19 mouse cellular contexts compared by ENCODE assay signal in the genomic region with DNA sequence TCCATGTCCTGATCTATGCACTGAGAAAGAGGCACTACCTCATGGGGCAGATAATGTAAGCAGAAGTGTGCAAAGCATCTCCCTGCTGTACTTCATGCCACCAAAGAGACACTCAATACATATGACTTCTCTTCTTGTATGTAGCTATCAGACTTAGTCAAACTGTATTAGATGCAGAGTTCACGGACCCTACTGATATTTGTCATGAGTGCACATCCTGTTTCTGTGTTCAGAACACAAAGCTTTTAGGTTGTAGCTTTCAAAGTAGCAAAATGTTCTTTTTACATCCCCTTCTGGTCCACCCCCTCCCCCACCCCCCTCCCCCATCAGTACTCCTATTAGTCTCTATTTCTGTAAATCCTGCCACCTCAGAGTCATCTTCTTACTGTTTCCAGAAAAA. TPM values are rescaled to one million over a fixed set of nuclear protein-coding genes. Genes with fewer than 3 reads are reported as not detected.
DNase-seq lines count a peak whose midpoint lies in the region; ATAC-seq and TF ChIP-seq lines count a peak whose summit lies in the region.
"Had no signal": no experiment of that assay in that cellular context is flagged by ENCODE, and none has a peak within 500 bp of the region (broad histone marks: within the 10 kb centered on the region; RNA-seq: fewer than 3 reads in every experiment).

No protein-coding gene starts in this region.

- no peaks in the 10 kb centered on the region for H3K9me3 ChIP-seq in CH12.LX (replicated peaks; ENCODE audit: low read length)
- no peaks in the 10 kb centered on the region for H3K9me3 ChIP-seq in forebrain, embryonic 10.5 days
- H3K9me3 ChIP-seq: embryonic facial prominence, embryonic 10.5 days; heart, embryonic 13.5 days; hindbrain, embryonic 15.5 days had no signal

- H3K4me1 ChIP-seq in spleen, adult 2 months (ENCODE audit: control insufficient read depth, insufficient read depth, insufficient read length) = peaks cover 3% of the 10 kb centered on the region; the same call in 1 of the 2 replicates
- peaks cover 6 to 17% of the 10 kb centered on the region in 2 experiments for H3K4me1 ChIP-seq in CH12.LX (ENCODE audit: control insufficient read depth in 1 of 2, insufficient read depth in 2 of 2)
- H3K4me1 ChIP-seq in forebrain, embryonic 10.5 days = no peaks in the 10 kb centered on the region
- H3K4me1 ChIP-seq: heart, embryonic 13.5 days; hindbrain, embryonic 15.5 days had no signal

- TF ChIP-seq RAD21 in CH12.LX (IDR thresholded peaks at IDR 0.05; ENCODE audit: low read depth, low read length) = no peak

- H3K4me2 ChIP-seq in CH12.LX (ENCODE audit: insufficient read depth, low read depth, poor library complexity, severe bottlenecking) = peak overlapping the region; percentile 40; the same call in 1 of the 2 replicates
- H3K4me2 ChIP-seq: heart, embryonic 13.5 days; hindbrain, embryonic 15.5 days had no signal

- TF ChIP-seq CTCF in spleen, adult 2 months (IDR thresholded peaks at IDR 0.05; ENCODE audit: extremely low read depth, insufficient read depth, insufficient read length, insufficient replicate concordance) = no peak
- TF ChIP-seq CTCF in CH12.LX (conservative IDR thresholded peaks at IDR 0.05 in 1 of 2, IDR thresholded peaks at IDR 0.05 in 1 of 2; ENCODE audit: low read depth in 2 of 2, low read length in 2 of 2) = no peak

- peak; percentile 45 for ATAC-seq in inflammation-experienced regulatory T-cells, adult 6 months
- ATAC-seq: forebrain, embryonic 14.5 days; Patski had no signal

- intact Hi-C loops in left cerebral cortex, postnatal 36 days (cut with DNase I) = no loop called here

- dilution Hi-C loops in CH12.LX (cut with MboI; ENCODE audit: extremely low pct_ligation_motif_present, extremely low pct_unique_long_range_greater_than_20kb, low sequenced_read_pairs) = no loop called here

- WGBS in spleen, adult 2 months = 57% methylated on average over 1 of the region's 1 CpGs
- WGBS in forebrain, embryonic 10.5 days = 89% methylated on average over 1 of the region's 1 CpGs

- H3K9ac ChIP-seq in CH12.LX (ENCODE audit: insufficient read depth, low read depth) = no peak overlapping the region
- H3K9ac ChIP-seq: heart, embryonic 13.5 days; hindbrain, embryonic 15.5 days had no signal

- no peak for DNase-seq in spleen, adult 2 months (ENCODE audit: low read depth in 1 of 2, low spot score in 2 of 2)
- DNase-seq in spleen, postnatal 4 days (ENCODE audit: low spot score in 2 of 2) = no peak
- no peak for DNase-seq in CH12.LX (ENCODE audit: extremely low read depth)
- no peak for DNase-seq in forebrain, embryonic 10.5 days (ENCODE audit: extremely low spot score, low spot score)
- no peak for DNase-seq in left cerebral cortex, postnatal 36 days (ENCODE audit: low spot score in 2 of 2)
- DNase-seq in adrenal gland, adult 2 months = no peak
- DNase-seq: adrenal gland, adult 8-10 months; adrenal gland, postnatal 36 days; cerebellum, adult 2 months; cerebellum, postnatal 10 days; gastrocnemius, adult 2 months; gastrocnemius, postnatal 36 days; heart, postnatal 36 days had no signal

- no peak for TF ChIP-seq POLR2A in spleen, adult 2 months (IDR thresholded peaks at IDR 0.05; ENCODE audit: low read depth, low read length)
- no peak for TF ChIP-seq POLR2A in CH12.LX (IDR thresholded peaks at IDR 0.05; ENCODE audit: low read depth, low read length)

- in situ Hi-C loops in CH12.LX (cut with MboI; ENCODE audit: low pct_ligation_motif_present, low pct_unique_long_range_greater_than_20kb, low sequenced_read_pairs) = no loop called here

- no peak for TF ChIP-seq EP300 in CH12.LX (IDR thresholded peaks at IDR 0.05; ENCODE audit: low read length)

- no peak overlapping the region for H3K4me3 ChIP-seq in spleen, adult 2 months (ENCODE audit: extremely low read depth, insufficient read depth, insufficient read length)
- H3K4me3 ChIP-seq in CH12.LX (replicated peaks in 1 of 3; ENCODE audit: low read depth in 2 of 3, low read length in 2 of 3, poor library complexity in 1 of 3) = no peak overlapping the region
- no peak overlapping the region for H3K4me3 ChIP-seq in forebrain, embryonic 10.5 days
- H3K4me3 ChIP-seq: embryonic facial prominence, embryonic 10.5 days; heart, embryonic 13.5 days; hindbrain, embryonic 15.5 days had no signal

- H3K27ac ChIP-seq in spleen, adult 2 months (ENCODE audit: insufficient read depth, low read length) = peak overlapping the region; percentile 22; the same call in 1 of the 2 replicates
- no peak overlapping the region for H3K27ac ChIP-seq in CH12.LX (ENCODE audit: insufficient read depth, low read depth)
- no peak overlapping the region for H3K27ac ChIP-seq in forebrain, embryonic 10.5 days
- H3K27ac ChIP-seq: embryonic facial prominence, embryonic 10.5 days; gastrocnemius, adult 2 months; heart, embryonic 13.5 days; hindbrain, embryonic 15.5 days had no signal

- no peaks in the 10 kb centered on the region for H3K36me3 ChIP-seq in spleen, adult 2 months (ENCODE audit: control insufficient read depth, insufficient read depth, low read length)
- H3K36me3 ChIP-seq in CH12.LX (replicated peaks in 1 of 2; ENCODE audit: control insufficient read depth in 1 of 2, insufficient read depth in 1 of 2, low read length in 1 of 2) = no peaks in the 10 kb centered on the region
- no peaks in the 10 kb centered on the region for H3K36me3 ChIP-seq in forebrain, embryonic 10.5 days (replicated peaks)
- H3K36me3 ChIP-seq: embryonic facial prominence, embryonic 10.5 days; heart, embryonic 13.5 days; hindbrain, embryonic 15.5 days had no signal

- no peaks in the 10 kb centered on the region for H3K27me3 ChIP-seq in spleen, adult 2 months (ENCODE audit: control insufficient read depth, insufficient read depth, low read length)
- no peaks in the 10 kb centered on the region for H3K27me3 ChIP-seq in CH12.LX (replicated peaks)
- H3K27me3 ChIP-seq in forebrain, embryonic 10.5 days (ENCODE audit: poor library complexity, severe bottlenecking) = no peaks in the 10 kb centered on the region
- H3K27me3 ChIP-seq: heart, embryonic 13.5 days; hindbrain, embryonic 15.5 days; Patski had no signal

- no peaks in the 10 kb centered on the region for H3K79me2 ChIP-seq in CH12.LX (replicated peaks; ENCODE audit: control insufficient read depth, extremely low read depth, insufficient read depth, poor library complexity, severe bottlenecking)

TF ChIP-seq in CH12.LX, 34 proteins besides CTCF, POLR2A, EP300 and RAD21:
- TF ChIP-seq ETS1 (conservative IDR thresholded peaks at IDR 0.05; ENCODE audit: low read depth, low read length) (no peak), NELFE (IDR thresholded peaks at IDR 0.05; ENCODE audit: low read depth, low read length) (no peak), MAZ (IDR thresholded peaks at IDR 0.05; ENCODE audit: low read depth, low read length) (no peak)

RNA-seq across cellular contexts. Expression of a gene that starts 51.2 kb away (rescaled TPM):
- polyA plus RNA-seq in spleen, adult 2 months (2012; rRNA removed) = 0.69 and 1.2 TPM in 2 replicates
- total RNA-seq in CH12.LX (2012; rRNA removed) (0.25 and 0.30 TPM in 2 replicates), CH12.LX (2014; rRNA removed) (0.22 and 0.26 TPM in 2 replicates)
- polyA plus RNA-seq in CH12.LX (2012; ENCODE audit: insufficient read length, low read depth) = 0.16 and 0.31 TPM in 2 replicates
- polyA plus RNA-seq in inflammation-experienced regulatory T-cells, adult 6 months (2017; shearing (Covaris generic)) = under 1 TPM; 0.33 to 0.99 (median 0.41) TPM
- polyA plus RNA-seq in forebrain, embryonic 10.5 days (2016; fragmentation: Nextera tagmentation; extraction: Ambion mirVana) = 0.14 and 0.31 TPM in 2 replicates
- 1 to 10 TPM in 1 of 2 experiments, under 1 TPM in 1; 0.72 to 1.0 TPM for total RNA-seq in left cerebral cortex, postnatal 36 days (2021)
- total RNA-seq in adrenal gland, adult 2 months (2021) = under 1 TPM; 0.78 to 0.90 TPM
- polyA plus RNA-seq in adrenal gland, adult 2 months (2012; rRNA removed) = 0.13 and 0.28 TPM in 2 replicates
- total RNA-seq: gastrocnemius, adult 2 months; gastrocnemius, postnatal 36 days had no signal

RNA-seq across cellular contexts. Expression of a gene that starts 51.4 kb away (rescaled TPM):
- polyA plus RNA-seq in spleen, adult 2 months (2012; rRNA removed) = 21.4 and 21.8 TPM in 2 replicates
- total RNA-seq in CH12.LX (2012; rRNA removed) = 6.6 and 6.8 TPM in 2 replicates
- 17.9 and 20.8 TPM in 2 replicates for total RNA-seq in CH12.LX (2014; rRNA removed)
- polyA plus RNA-seq in CH12.LX (2012; ENCODE audit: insufficient read length, low read depth) = 52.9 and 84.7 TPM in 2 replicates
- 10 to 100 TPM; 16.7 to 23.5 (median 18.4) TPM for polyA plus RNA-seq in inflammation-experienced regulatory T-cells, adult 6 months (2017; shearing (Covaris generic))
- polyA plus RNA-seq in forebrain, embryonic 10.5 days (2016; fragmentation: Nextera tagmentation; extraction: Ambion mirVana) = 6.6 and 7.5 TPM in 2 replicates
- 10 to 100 TPM; 50.8 to 56.2 TPM for total RNA-seq in left cerebral cortex, postnatal 36 days (2021)
- total RNA-seq in adrenal gland, adult 2 months (2021) = 10 to 100 TPM; 32.3 to 40.3 TPM
- 3.6 and 5.8 TPM in 2 replicates for polyA plus RNA-seq in adrenal gland, adult 2 months (2012; rRNA removed)
